Mouse (Mus musculus): ENCODE measurements around the gene Fga. TPM values are rescaled to one million over a fixed set of nuclear protein-coding genes. Genes with fewer than 3 reads are reported as not detected.

Fga gene
- polyA plus RNA-seq, 2 experiments = 203 to 506 TPM

- peak overlapping the region; percentile 18; the same call in 1 of the 2 replicates for H3K4me2 ChIP-seq (ENCODE audit: low read depth)
- no peak overlapping the region for H3K27ac ChIP-seq
- no peak for DNase-seq (ENCODE audit: low read depth in 3 of 3, low spot score in 3 of 3)
- no peaks in the 10 kb centered on the region for H3K9me3 ChIP-seq (ENCODE audit: control insufficient read depth, low read length)
- 63% methylated on average over 11 of the region's 11 CpGs for WGBS (ENCODE audit: insufficient replicate concordance)
- no peaks in the 10 kb centered on the region; a peak in 1 of 4 replicates for H3K4me1 ChIP-seq (replicated peaks; ENCODE audit: control insufficient read depth in 2 of 2, insufficient read depth in 2 of 2, low read length in 1 of 2)
- no peak overlapping the region for H3K4me3 ChIP-seq (ENCODE audit: insufficient read depth in 1 of 2, low read depth in 2 of 2, low read length in 2 of 2)
- TF ChIP-seq EP300 (IDR thresholded peaks at IDR 0.05; ENCODE audit: low read depth) (no peak), CTCF (IDR thresholded peaks at IDR 0.05; ENCODE audit: low read depth) (no peak)
- no peak for ATAC-seq (ENCODE audit: insufficient read depth)
- no peaks in the 10 kb centered on the region for H3K27me3 ChIP-seq (ENCODE audit: control insufficient read depth, insufficient read depth, low read length)
- no peak overlapping the region for H3K9ac ChIP-seq (replicated peaks)
- no peaks in the 10 kb centered on the region for H3K36me3 ChIP-seq (replicated peaks; ENCODE audit: control insufficient read depth, insufficient read depth, low read depth)
Measured at GRCm38 (mm10) chr3:83046649-83047048, 20.8 kb downstream of the Fga start.

- H3K4me3 ChIP-seq (ENCODE audit: insufficient read depth in 1 of 2, low read depth in 2 of 2, low read length in 2 of 2) = peak within 1 kb of the TSS; percentile 44 to 61
- no peak within 1 kb of the TSS for H3K27ac ChIP-seq
- H3K27me3 ChIP-seq (ENCODE audit: control insufficient read depth, insufficient read depth, low read length) = no peaks in the 10 kb centered on the region
- no peaks in the 10 kb centered on the region for H3K36me3 ChIP-seq (replicated peaks; ENCODE audit: control insufficient read depth, insufficient read depth, low read depth)
- TF ChIP-seq EP300 (IDR thresholded peaks at IDR 0.05; ENCODE audit: low read depth) (no peak), CTCF (IDR thresholded peaks at IDR 0.05; ENCODE audit: low read depth) (no peak)
- H3K4me1 ChIP-seq (replicated peaks; ENCODE audit: control insufficient read depth in 2 of 2, insufficient read depth in 2 of 2, low read length in 1 of 2) = peaks cover 2 to 11% of the 10 kb centered on the region in 2 experiments; a peak in 3 of 4 replicates
- H3K9ac ChIP-seq (replicated peaks) = no peak within 1 kb of the TSS
- DNase-seq (ENCODE audit: low read depth in 3 of 3, low spot score in 3 of 3) (peak in 1 of 3 experiments; percentile 29), ATAC-seq (ENCODE audit: insufficient read depth) (peak; percentile 32; the same call in 1 of the 2 replicates)
- 68% methylated on average over 8 of the region's 8 CpGs for WGBS (ENCODE audit: insufficient replicate concordance)
- no peak within 1 kb of the TSS for H3K4me2 ChIP-seq (ENCODE audit: low read depth)
- H3K9me3 ChIP-seq (ENCODE audit: control insufficient read depth, low read length) = no peaks in the 10 kb centered on the region
Measured at GRCm38 (mm10) chr3:83049680-83050079, 23.8 kb downstream of the Fga start, which contains the start of gene Fgb. TSS of gene Fgb (minus strand) at chr3:83049863.

GRCm38 (mm10) chr3:83050661-83051060, 24.8 kb downstream of the Fga start:
- no peaks in the 10 kb centered on the region for H3K9me3 ChIP-seq (ENCODE audit: control insufficient read depth, low read length)
- H3K27ac ChIP-seq = no peak overlapping the region
- no peak overlapping the region for H3K4me2 ChIP-seq (ENCODE audit: low read depth)
- TF ChIP-seq CTCF (IDR thresholded peaks at IDR 0.05; ENCODE audit: low read depth) (no peak), EP300 (IDR thresholded peaks at IDR 0.05; ENCODE audit: low read depth) (no peak)
- H3K36me3 ChIP-seq (replicated peaks; ENCODE audit: control insufficient read depth, insufficient read depth, low read depth) = no peaks in the 10 kb centered on the region
- no peak overlapping the region for H3K4me3 ChIP-seq (ENCODE audit: insufficient read depth in 1 of 2, low read depth in 2 of 2, low read length in 2 of 2)
- DNase-seq (ENCODE audit: low read depth in 3 of 3, low spot score in 3 of 3) = no peak
- peaks cover 2 to 11% of the 10 kb centered on the region in 2 experiments; a peak in 3 of 4 replicates for H3K4me1 ChIP-seq (replicated peaks; ENCODE audit: control insufficient read depth in 2 of 2, insufficient read depth in 2 of 2, low read length in 1 of 2)
- 69% methylated on average over 5 of the region's 5 CpGs for WGBS (ENCODE audit: insufficient replicate concordance)
- no peak for ATAC-seq (ENCODE audit: insufficient read depth)
- H3K9ac ChIP-seq (replicated peaks) = no peak overlapping the region
- no peaks in the 10 kb centered on the region for H3K27me3 ChIP-seq (ENCODE audit: control insufficient read depth, insufficient read depth, low read length)

GRCm38 (mm10) chr3:83052102-83052501, 26.2 kb downstream of the Fga start:
- 57% methylated on average over 5 of the region's 5 CpGs for WGBS (ENCODE audit: insufficient replicate concordance)
- Histone ChIP-seq H3K9me3 (ENCODE audit: control insufficient read depth, low read length) (no peaks in the 10 kb centered on the region), H3K4me1 (replicated peaks; ENCODE audit: control insufficient read depth in 2 of 2, insufficient read depth in 2 of 2, low read length in 1 of 2) (peaks cover 10 to 20% of the 10 kb centered on the region in 2 experiments), H3K27me3 (ENCODE audit: control insufficient read depth, insufficient read depth, low read length) (no peaks in the 10 kb centered on the region), H3K36me3 (replicated peaks; ENCODE audit: control insufficient read depth, insufficient read depth, low read depth) (no peaks in the 10 kb centered on the region; the same call in 1 of the 2 replicates), H3K4me2 (ENCODE audit: low read depth) (no peak overlapping the region), H3K9ac (replicated peaks) (no peak overlapping the region), H3K4me3 (ENCODE audit: insufficient read depth in 1 of 2, low read depth in 2 of 2, low read length in 2 of 2) (no peak overlapping the region), H3K27ac (no peak overlapping the region)
- ATAC-seq (ENCODE audit: insufficient read depth) = no peak
- TF ChIP-seq CTCF (IDR thresholded peaks at IDR 0.05; ENCODE audit: low read depth) = no peak
- TF ChIP-seq EP300 (IDR thresholded peaks at IDR 0.05; ENCODE audit: low read depth) = no peak
- no peak for DNase-seq (ENCODE audit: low read depth in 3 of 3, low spot score in 3 of 3)

- WGBS (ENCODE audit: insufficient replicate concordance) = 55% methylated on average over 7 of the region's 7 CpGs
- no peak overlapping the region for H3K4me2 ChIP-seq (ENCODE audit: low read depth)
- no peak overlapping the region for H3K27ac ChIP-seq
- no peak overlapping the region for H3K9ac ChIP-seq (replicated peaks)
- H3K27me3 ChIP-seq (ENCODE audit: control insufficient read depth, insufficient read depth, low read length) = no peaks in the 10 kb centered on the region
- TF ChIP-seq EP300 (IDR thresholded peaks at IDR 0.05; ENCODE audit: low read depth) = no peak
- TF ChIP-seq CTCF (IDR thresholded peaks at IDR 0.05; ENCODE audit: low read depth) = no peak
- H3K4me1 ChIP-seq (replicated peaks; ENCODE audit: control insufficient read depth in 2 of 2, insufficient read depth in 2 of 2, low read length in 1 of 2) = peaks cover 10 to 20% of the 10 kb centered on the region in 2 experiments
- no peaks in the 10 kb centered on the region for H3K9me3 ChIP-seq (ENCODE audit: control insufficient read depth, low read length)
- no peak for DNase-seq (ENCODE audit: low read depth in 3 of 3, low spot score in 3 of 3)
- H3K4me3 ChIP-seq (ENCODE audit: insufficient read depth in 1 of 2, low read depth in 2 of 2, low read length in 2 of 2) = no peak overlapping the region
- ATAC-seq (ENCODE audit: insufficient read depth) = no peak
- peaks cover 3% of the 10 kb centered on the region for H3K36me3 ChIP-seq (replicated peaks; ENCODE audit: control insufficient read depth, insufficient read depth, low read depth)
Measured at GRCm38 (mm10) chr3:83053126-83053525, 27.2 kb downstream of the Fga start.

Measured in liver, embryonic 14.5 days (tissue).